Mouse (Mus musculus): ENCODE results near the gene Shisal2a. TPM values are rescaled to one million over a fixed set of nuclear protein-coding genes. Genes with fewer than 3 reads are reported as not detected.

Gene Shisal2a
- polyA plus RNA-seq, 1 experiment from 2014 or later: 1.1 TPM

DNA sequence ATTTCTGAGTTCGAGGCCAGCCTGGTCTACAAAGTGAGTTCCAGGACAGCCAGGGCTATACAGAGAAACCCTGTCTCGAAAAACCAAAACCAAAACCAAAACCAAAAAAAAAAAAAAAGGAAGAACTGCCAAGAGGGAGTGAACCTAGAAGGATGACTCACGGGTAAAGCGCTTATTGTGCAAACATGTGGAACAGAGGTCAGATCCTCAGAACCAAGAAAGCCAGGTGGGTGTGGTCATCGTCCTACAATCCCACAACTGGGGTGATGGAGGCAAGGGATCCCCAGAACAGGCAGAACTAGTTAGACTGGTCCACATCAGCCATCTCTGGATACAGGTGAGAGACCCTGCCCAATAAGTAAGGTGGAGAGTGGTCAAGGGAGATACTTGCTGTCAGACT, 36.0 kb downstream of the Shisal2a start:
- TF ChIP-seq CTCF (IDR thresholded peaks at IDR 0.05) (no peak), EP300 (IDR thresholded peaks at IDR 0.05) (no peak)
- Histone ChIP-seq H3K4me1 (ENCODE audit: insufficient read depth, low read depth, low read length) (peaks cover 17% of the 10 kb centered on the region; the same call in 1 of the 2 replicates), H3K4me2 (replicated peaks; ENCODE audit: low read depth, low read length) (no peak overlapping the region), H3K27ac (ENCODE audit: low read length) (no peak overlapping the region), H3K4me3 (ENCODE audit: low read depth, low read length) (no peak overlapping the region), H3K36me3 (ENCODE audit: insufficient read depth, low read length) (no peaks in the 10 kb centered on the region), H3K9me3 (ENCODE audit: low read length) (no peaks in the 10 kb centered on the region), H3K9ac (replicated peaks; ENCODE audit: low read depth) (no peak overlapping the region), H3K27me3 (replicated peaks; ENCODE audit: insufficient read depth, low read length) (no peaks in the 10 kb centered on the region)
- DNase-seq (ENCODE audit: low spot score): peak; percentile 84
- peak; percentile 63 for ATAC-seq
- WGBS: 57% methylated on average over 5 of the region's 5 CpGs

GRCm38 (mm10) chr4:108345826-108346225, 37.3 kb downstream of the Shisal2a start:
- no peak overlapping the region for H3K27ac ChIP-seq (ENCODE audit: low read length)
- H3K36me3 ChIP-seq (ENCODE audit: insufficient read depth, low read length): no peaks in the 10 kb centered on the region
- H3K9ac ChIP-seq (replicated peaks; ENCODE audit: low read depth): no peak overlapping the region
- H3K9me3 ChIP-seq (ENCODE audit: low read length): no peaks in the 10 kb centered on the region
- peaks cover 15% of the 10 kb centered on the region; the same call in 1 of the 2 replicates for H3K4me1 ChIP-seq (ENCODE audit: insufficient read depth, low read depth, low read length)
- no peak overlapping the region for H3K4me2 ChIP-seq (replicated peaks; ENCODE audit: low read depth, low read length)
- no peaks in the 10 kb centered on the region for H3K27me3 ChIP-seq (replicated peaks; ENCODE audit: insufficient read depth, low read length)
- TF ChIP-seq CTCF (IDR thresholded peaks at IDR 0.05) (no peak), EP300 (IDR thresholded peaks at IDR 0.05) (no peak)
- no peak overlapping the region for H3K4me3 ChIP-seq (ENCODE audit: low read depth, low read length)
- no peak for DNase-seq (ENCODE audit: low spot score)
- WGBS: 41% methylated on average over 5 of the region's 5 CpGs
- ATAC-seq: no peak

DNA sequence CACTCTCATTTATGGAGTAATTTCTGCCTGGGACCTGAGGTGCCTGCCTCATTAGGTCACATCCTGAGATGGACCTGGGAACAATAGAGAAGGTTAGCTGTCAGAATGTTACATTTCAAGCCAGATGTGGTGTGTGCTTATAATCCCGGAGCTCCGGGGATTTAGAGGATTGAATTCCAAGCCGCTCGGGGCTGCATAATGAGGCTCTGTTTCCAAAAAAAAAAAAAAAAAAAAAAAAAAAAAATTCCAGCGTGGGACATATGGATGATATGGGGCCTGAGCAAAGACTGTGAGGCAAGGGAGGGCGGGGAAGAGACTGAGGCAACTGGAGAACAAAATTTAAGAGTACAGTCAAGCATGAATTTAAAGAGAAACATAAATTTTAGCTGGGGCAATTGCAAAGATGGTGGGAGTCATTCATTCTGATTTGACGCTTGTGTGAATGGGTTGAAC, 38.5 kb downstream of the Shisal2a start:
- Histone ChIP-seq H3K9ac (replicated peaks; ENCODE audit: low read depth) (no peak overlapping the region), H3K4me1 (ENCODE audit: insufficient read depth, low read depth, low read length) (peaks cover 9% of the 10 kb centered on the region; the same call in 1 of the 2 replicates), H3K36me3 (ENCODE audit: insufficient read depth, low read length) (no peaks in the 10 kb centered on the region), H3K27ac (ENCODE audit: low read length) (no peak overlapping the region), H3K4me2 (replicated peaks; ENCODE audit: low read depth, low read length) (no peak overlapping the region), H3K9me3 (ENCODE audit: low read length) (no peaks in the 10 kb centered on the region), H3K4me3 (ENCODE audit: low read depth, low read length) (no peak overlapping the region), H3K27me3 (replicated peaks; ENCODE audit: insufficient read depth, low read length) (no peaks in the 10 kb centered on the region)
- no peak for TF ChIP-seq EP300 (IDR thresholded peaks at IDR 0.05)
- TF ChIP-seq CTCF (IDR thresholded peaks at IDR 0.05): no peak
- DNase-seq (ENCODE audit: low spot score) (no peak), ATAC-seq (no peak)
- WGBS: 19% methylated on average over 7 of the region's 7 CpGs

- no peaks in the 10 kb centered on the region for H3K4me1 ChIP-seq (ENCODE audit: insufficient read depth, low read depth, low read length)
- H3K4me3 ChIP-seq (ENCODE audit: low read depth, low read length): no peak overlapping the region
- H3K27ac ChIP-seq (ENCODE audit: low read length): no peak overlapping the region
- ATAC-seq (peak; percentile 82), DNase-seq (ENCODE audit: low spot score) (peak; percentile 91)
- no peak overlapping the region for H3K4me2 ChIP-seq (replicated peaks; ENCODE audit: low read depth, low read length)
- H3K9me3 ChIP-seq (ENCODE audit: low read length): no peaks in the 10 kb centered on the region
- no peak overlapping the region for H3K9ac ChIP-seq (replicated peaks; ENCODE audit: low read depth)
- H3K36me3 ChIP-seq (ENCODE audit: insufficient read depth, low read length): peaks cover 5% of the 10 kb centered on the region; the same call in 1 of the 2 replicates
- TF ChIP-seq EP300 (IDR thresholded peaks at IDR 0.05) (no peak), CTCF (IDR thresholded peaks at IDR 0.05) (peak; percentile 87)
- H3K27me3 ChIP-seq (replicated peaks; ENCODE audit: insufficient read depth, low read length): no peaks in the 10 kb centered on the region
- 10% methylated on average over 4 of the region's 4 CpGs for WGBS
These were observed 43.9 kb downstream of the Shisal2a start for GRCm38 (mm10) chr4:108339277-108339690.

GRCm38 (mm10) chr4:108338811-108339210, 44.3 kb downstream of the Shisal2a start:
- Histone ChIP-seq H3K36me3 (ENCODE audit: insufficient read depth, low read length) (peaks cover 5% of the 10 kb centered on the region; the same call in 1 of the 2 replicates), H3K9me3 (ENCODE audit: low read length) (no peaks in the 10 kb centered on the region)

GRCm38 (mm10) chr4:108338321-108338733, 44.8 kb downstream of the Shisal2a start:
- DNase-seq (ENCODE audit: low spot score) (no peak), ATAC-seq (no peak)
- H3K4me2 ChIP-seq (replicated peaks; ENCODE audit: low read depth, low read length): no peak overlapping the region
- no peaks in the 10 kb centered on the region for H3K27me3 ChIP-seq (replicated peaks; ENCODE audit: insufficient read depth, low read length)
- peaks cover 5% of the 10 kb centered on the region; the same call in 1 of the 2 replicates for H3K36me3 ChIP-seq (ENCODE audit: insufficient read depth, low read length)
- no peaks in the 10 kb centered on the region for H3K9me3 ChIP-seq (ENCODE audit: low read length)
- TF ChIP-seq EP300 (IDR thresholded peaks at IDR 0.05) (no peak), CTCF (IDR thresholded peaks at IDR 0.05) (no peak)
- no peak overlapping the region for H3K4me3 ChIP-seq (ENCODE audit: low read depth, low read length)
- WGBS: 62% methylated on average over 9 of the region's 9 CpGs
- H3K4me1 ChIP-seq (ENCODE audit: insufficient read depth, low read depth, low read length): no peaks in the 10 kb centered on the region
- H3K27ac ChIP-seq (ENCODE audit: low read length): no peak overlapping the region
- H3K9ac ChIP-seq (replicated peaks; ENCODE audit: low read depth): no peak overlapping the region

More at GRCm38 (mm10) chr4:108338811-108339210, 44.3 kb downstream of the Shisal2a start:
- no peaks in the 10 kb centered on the region for H3K27me3 ChIP-seq (replicated peaks; ENCODE audit: insufficient read depth, low read length)
- H3K27ac ChIP-seq (ENCODE audit: low read length): no peak overlapping the region
- H3K4me1 ChIP-seq (ENCODE audit: insufficient read depth, low read depth, low read length): no peaks in the 10 kb centered on the region
- H3K4me3 ChIP-seq (ENCODE audit: low read depth, low read length): no peak overlapping the region
- WGBS: 63% methylated on average over 10 of the region's 10 CpGs
- no peak overlapping the region for H3K4me2 ChIP-seq (replicated peaks; ENCODE audit: low read depth, low read length)
- no peak overlapping the region for H3K9ac ChIP-seq (replicated peaks; ENCODE audit: low read depth)
- no peak for DNase-seq (ENCODE audit: low spot score)
- no peak for ATAC-seq
- TF ChIP-seq EP300 (IDR thresholded peaks at IDR 0.05) (no peak), CTCF (IDR thresholded peaks at IDR 0.05) (no peak)

Data from lung, postnatal 0 days (tissue).